Mouse (Mus musculus) cerebellum, adult 18-20 months (tissue): ENCODE results near the gene Olfr1458.

ENCODE experiments used
- DNase-seq, 2 experiments: peaks; one replicate each; pipeline ENCODE4 v3.0.0; 2021

The Olfr1458 gene

DNA sequence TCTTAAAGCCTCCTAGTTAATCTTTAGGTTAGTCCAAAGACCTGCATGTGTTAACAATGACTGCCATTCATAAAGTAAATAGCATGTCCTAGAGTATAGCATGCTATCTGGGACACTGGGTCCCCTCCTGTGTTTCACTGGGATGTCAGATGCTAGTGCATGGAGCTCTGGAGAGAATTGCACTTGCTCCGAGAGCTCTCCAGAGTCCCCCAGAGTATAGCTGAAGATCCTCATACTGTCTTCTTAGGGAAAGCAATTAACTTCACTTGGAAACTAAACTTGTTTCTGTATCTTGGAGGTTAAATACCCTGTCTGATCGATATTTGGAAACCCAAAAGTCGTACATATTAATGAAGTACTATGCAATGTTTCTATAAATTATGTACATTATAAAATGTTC, at the start of gene Olfr1458:
Gene Olfr1458 (minus strand): TSS at position 101 of the 400 bp plus-strand sequence.
- no peak for DNase-seq

DNA sequence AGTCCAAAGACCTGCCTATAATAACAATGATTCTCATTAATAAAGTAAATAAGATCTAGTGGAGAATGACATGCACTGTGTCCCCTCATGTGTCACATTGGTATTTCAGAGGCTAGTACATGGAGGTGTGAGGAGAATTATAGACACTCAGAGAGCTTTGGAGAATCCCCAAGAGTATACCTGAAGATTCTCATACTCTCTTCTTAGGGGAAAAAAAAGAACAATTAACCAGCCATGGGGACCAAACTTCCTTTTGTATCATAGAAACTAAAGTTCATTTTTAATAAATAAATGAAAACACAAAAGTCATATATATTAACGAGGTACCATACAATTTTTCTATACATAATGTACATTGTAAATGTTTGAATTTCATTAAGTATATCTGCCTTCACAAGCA, 42.9 kb upstream of the Olfr1458 start, which contains the start of gene Olfr1459:
Gene Olfr1459 (minus strand): TSS at position 101 of the 400 bp plus-strand sequence.
- no peak for DNase-seq

DNA sequence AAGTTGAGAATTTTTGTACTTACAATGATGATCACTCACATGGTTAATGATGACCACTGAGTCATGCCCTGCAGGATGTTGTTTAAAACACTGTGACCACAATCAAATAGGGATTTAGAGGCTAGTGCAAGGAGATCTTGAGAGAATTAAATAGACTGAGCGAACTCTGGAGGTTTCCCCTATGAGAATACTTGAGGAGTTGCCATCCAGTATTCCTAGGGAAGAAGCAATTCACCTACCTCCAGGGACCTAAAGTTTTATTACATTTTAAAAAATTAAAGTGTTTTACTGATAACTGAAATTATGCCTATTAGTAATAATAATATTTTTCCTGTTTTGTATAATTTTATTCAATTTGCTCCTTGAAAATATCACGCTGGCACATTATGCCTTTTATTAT, 8.8 kb downstream of the Olfr1458 start, which contains the start of gene Olfr1457:
Gene Olfr1457 (minus strand): TSS at position 101 of the 400 bp plus-strand sequence.
- no peak for DNase-seq

DNA sequence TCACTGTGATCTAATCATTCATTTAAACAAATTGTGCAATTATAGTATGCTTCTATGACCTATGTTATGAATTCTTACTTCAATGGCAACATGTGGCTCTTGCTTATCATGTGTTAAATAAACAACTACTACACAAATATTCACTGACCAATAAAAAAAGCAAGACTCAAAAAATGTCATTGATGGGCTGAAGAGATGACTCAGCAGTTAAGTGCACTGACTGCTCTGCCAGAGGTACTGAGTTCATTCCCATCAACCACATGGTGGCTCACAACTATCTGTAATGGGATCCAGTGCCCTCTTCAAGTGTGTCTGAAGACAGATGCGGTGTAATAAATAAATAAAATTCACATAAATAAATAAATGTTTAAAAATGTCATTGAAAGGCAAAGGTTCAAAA, 12.7 kb downstream of the Olfr1458 start:
- no peak for DNase-seq

DNA sequence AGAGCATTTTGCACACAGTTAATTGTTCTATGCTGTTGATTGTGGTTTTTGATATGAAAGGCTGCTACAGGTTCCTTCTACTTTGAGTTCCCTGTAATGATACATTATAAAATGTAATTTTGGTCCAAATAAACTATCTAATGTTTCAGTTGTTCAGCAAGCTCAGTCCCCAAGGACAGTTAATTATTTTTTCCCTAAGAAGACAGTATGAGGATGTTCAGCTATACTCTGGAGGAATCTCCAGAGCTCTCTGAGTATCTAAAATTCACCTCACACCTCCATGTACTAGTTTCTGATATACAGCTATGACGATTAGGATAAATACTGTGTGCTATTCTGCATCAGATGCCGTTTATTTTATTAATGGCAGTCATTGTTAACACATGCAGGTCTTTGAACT, 46.3 kb downstream of the Olfr1458 start, which contains the start of gene Olfr1454:
Gene Olfr1454 (plus strand): TSS at position 301 of the 400 bp plus-strand sequence.
- no peak for DNase-seq
